Mouse (Mus musculus) forelimb bud, embryonic 11.5 days (tissue): ENCODE data around the gene Zbtb2.
"Not testable (repeated sequence)": the region's sequence is repeated elsewhere in the genome, so short reads cannot be mapped to it uniquely, and the experiment has no call there.

Source experiments
- DNase-seq: peaks from one replicate; pipeline ENCODE4 v3.0.0-alpha.2; 2012; ENCODE audit warnings: low read depth, low spot score

The Zbtb2 gene

DNA sequence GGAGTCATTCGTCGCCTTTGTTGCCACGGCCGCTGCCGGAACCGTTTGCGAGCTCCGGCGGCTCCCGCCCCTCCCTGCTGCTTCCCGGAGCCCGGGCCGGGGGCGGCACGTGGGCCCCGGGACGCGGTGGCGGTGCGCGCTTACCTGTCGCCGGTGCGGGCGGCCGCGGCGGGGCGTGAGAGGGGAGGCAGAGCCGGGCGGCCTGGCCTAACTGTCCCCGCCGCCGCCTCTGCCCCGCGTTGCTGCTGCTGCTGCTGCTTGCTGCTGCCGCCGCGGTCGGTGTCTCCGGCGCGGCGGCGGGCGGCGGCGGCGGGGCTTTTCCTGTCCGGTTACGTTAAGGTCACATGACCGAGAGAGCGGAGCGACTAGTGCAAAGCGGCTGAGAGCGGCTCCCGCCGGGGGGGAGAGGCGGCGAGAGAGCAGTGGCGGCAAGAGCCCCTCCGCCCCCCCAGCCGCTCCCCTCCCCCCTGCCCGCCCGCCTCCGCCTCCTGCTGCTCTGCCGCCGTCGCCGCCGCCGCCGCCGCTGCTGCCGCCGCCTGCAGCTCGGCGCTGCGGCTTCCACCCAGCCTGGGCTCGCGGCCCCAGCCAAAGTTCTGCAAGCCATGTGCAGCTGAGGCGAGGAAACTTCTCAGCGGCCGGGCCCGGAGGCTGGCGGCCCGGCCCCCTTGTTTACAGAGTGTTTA, at the start of gene Zbtb2:
Gene Zbtb2, minus strand, starts transcription at position 408 of the 683 bp plus-strand sequence.
- peak; percentile 51 for DNase-seq

DNA sequence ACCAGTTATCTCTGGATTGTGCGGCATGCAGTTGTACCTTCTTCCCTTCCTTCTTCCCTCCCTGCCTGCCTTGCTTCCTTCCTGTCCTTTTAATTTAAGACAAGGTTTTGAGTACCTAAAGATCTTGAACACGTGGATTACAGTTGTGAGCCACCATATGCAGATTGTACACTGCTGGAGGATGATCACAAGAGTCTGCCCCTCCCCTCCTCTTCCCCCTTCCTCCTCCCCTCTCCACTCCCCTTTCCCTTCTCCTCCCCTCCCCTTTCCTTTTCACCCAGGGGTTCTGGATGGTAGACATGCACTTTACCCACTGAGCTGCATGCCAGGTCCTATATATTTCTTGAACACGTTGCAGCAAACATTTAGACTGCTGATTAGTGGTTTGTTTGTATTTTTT, 47.5 kb upstream of the Zbtb2 start:
- no peak for DNase-seq

DNA sequence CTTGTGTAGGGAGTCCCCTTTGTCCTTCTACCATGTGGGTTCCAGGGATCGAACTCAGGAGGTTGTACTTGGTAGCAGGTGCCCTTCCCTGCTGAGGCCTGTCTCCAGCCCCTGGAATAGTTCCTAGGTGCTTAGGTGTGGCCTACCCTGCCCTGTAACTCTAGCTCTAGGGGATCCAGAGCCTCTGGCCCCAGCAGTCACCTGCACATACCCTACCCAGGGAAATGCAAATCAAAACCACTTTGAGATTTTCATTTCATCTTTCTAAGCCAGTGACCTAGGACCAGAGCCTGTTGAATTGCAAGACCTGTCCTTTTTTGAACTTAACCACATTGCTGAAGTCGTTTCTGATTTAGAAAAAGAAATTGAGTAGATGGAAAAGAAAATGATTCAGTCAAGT, 46.0 kb upstream of the Zbtb2 start:
- DNase-seq = not testable (repeated sequence)

DNA sequence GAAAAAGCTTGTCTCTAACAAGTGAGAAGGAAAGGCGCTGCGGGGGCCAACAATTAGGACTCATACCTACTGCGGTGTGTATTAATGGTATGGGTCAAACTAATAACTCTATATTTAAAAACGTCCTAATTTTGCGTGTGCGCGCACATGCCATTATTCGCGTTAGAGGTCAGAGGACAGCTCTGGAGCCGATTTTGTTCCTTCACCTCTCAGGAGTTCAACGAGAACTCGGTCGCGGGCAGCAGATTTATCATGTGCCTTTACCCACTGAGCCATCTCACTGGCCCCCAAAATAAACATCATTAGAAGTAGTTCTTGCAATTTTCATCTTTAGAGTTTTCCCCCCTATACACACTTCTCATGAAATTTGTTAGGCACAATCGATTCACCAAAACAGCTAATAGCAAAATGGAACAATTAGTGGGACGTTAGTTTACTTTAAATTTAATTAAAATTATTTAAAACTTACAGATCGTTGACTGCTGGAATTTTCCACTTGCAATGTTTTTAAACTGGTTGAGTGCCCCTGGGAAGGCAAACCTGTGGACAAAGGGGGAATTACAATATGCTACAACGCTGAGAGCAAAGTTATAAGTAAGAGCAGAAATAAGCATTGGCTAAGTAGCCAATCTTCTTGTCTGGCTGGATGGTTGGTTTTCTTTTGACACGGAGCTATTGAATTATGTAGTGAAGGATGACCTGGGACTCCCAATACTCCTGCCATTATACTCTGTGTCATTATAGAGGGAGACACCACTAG, 45.3 kb upstream of the Zbtb2 start:
- DNase-seq = peak; percentile 20

DNA sequence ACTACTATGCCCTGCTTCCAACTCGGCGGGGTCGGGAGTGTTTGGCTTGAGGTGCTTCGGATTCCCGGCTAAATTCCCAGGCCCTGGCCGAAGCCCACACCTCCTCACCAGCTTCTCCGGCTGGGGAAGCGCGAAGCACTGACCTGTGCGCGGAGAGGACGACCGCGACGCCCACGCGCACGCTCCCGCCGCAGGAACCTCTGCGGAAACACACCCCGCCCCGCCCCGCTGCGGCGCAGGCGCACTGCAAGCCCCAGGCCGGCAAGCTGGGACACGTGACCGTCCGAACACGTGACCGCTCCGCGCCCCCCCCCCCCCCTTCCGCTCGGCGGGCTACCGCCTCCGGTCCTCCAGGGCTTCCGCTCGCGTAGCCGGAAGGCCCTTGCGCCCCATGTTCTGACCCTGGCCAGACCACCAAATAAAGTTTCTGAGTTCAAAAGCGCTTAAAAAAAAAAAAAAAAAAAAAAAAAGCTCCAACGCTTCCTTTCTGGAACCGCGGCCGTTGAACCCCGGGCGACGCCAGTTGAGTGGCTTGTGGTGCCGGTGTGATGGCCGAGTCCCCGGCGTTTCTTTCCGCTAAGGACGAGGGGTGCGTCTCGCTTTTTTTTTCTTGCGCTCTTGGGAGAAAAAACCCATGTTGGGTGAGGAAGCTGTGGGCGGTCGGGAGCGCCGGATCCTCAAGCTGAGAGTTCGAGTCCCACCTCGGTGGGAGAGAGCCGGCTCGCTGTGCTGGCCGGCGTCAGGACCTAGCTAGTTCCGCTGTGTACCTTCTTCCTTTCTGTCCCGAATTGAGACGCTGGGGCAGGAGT, 44.4 kb upstream of the Zbtb2 start, which contains the start of the genes Rmnd1 and Armt1:
Gene Rmnd1, minus strand, starts transcription at position 266 of the 809 bp plus-strand sequence.
Gene Armt1, plus strand, starts transcription at position 345 of the 809 bp plus-strand sequence.
- peak; percentile 96 for DNase-seq

DNA sequence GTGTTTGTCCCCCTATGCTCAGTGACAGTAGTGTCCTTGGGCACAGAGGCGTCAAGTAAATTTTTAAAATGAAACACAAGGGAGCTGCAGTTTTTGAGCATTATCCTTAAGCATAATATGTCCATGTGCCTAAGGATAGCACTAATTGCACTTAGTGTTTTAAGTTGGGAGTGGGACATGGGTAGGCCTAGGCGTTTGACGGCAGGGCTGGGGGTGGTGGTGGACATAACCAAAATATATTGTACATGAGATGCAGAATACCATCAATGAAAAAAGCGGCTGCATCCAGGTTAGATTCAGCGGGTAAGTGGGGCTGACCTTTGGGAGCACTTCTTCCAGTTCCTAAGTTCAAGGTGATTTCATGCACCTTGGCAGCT, 43.8 kb upstream of the Zbtb2 start:
- no peak for DNase-seq

DNA sequence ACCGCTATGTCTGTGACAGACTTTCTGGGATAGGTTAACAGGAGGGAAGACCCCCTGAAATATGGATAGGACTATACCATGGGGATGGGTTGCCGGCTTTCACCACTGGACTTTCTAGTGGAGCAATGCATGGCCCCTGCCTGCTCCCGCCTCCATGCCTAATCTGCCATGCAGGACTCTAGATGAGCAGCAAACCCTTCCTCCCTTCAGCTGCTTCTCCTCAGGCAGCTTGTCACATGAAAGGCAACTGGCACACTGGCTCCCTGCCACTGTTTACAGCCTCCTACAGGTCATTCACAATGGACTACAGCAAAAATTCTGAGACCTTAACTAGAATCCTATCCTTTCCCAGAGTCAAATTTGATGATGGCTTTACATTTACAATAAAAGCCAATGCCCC, 42.9 kb upstream of the Zbtb2 start:
- DNase-seq = no peak

DNA sequence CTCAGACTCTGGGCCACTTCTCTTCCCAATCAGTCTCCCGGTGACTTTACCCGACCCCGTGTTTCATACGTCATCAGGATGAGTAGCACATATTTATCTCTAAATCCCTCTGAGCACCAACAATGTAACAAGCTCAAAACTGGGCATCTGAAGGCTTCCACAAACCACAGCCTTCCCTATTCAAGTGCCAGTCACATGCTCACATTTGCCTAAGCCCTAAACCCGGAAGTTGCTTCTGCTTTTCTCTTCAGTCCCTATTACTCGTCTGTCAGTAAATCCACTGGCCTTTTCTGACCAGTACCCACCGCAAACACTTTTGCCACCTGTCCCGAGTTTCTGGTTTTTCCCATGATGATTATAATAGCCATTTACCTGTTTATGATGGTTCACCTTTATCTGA, 42.5 kb upstream of the Zbtb2 start:
- no peak for DNase-seq

DNA sequence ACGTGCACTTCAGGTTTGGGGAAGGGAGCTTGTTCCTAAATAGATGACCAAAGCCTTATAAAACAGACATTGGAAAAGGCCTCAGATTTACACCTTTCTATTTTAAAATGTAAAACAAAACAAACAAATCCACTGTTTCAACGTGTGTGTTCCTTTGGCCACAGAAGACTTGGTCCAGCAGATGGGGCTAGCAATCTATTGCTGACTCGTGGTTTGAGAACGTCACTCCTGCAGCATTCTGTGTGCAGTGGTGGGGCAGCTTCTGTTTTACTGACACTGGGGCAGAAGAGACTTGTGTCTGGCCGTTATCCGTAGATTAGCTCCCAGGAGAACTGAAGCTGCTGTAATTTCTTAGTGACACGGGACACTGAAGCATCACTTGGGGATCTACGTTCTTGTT, 37.3 kb upstream of the Zbtb2 start:
- no peak for DNase-seq

DNA sequence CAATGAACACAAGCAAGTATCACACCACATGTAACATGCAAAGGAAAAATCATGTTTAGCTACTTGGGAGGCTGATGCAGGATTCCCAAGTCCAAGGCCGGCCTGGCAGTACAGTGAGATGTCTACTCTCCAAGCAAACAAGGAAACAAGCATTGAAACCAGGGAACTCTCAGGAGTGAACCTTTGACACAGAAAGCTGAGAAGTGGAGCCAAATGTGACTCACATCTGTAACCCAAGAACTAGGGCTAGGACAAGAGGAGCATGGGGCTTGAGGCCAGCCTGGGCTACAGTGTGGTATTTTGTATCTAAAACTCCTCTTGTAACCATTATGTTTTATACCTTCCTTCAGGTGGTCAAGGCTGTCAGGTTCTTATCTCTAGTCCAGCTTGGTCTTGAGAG, 19.3 kb upstream of the Zbtb2 start:
- DNase-seq = no peak

DNA sequence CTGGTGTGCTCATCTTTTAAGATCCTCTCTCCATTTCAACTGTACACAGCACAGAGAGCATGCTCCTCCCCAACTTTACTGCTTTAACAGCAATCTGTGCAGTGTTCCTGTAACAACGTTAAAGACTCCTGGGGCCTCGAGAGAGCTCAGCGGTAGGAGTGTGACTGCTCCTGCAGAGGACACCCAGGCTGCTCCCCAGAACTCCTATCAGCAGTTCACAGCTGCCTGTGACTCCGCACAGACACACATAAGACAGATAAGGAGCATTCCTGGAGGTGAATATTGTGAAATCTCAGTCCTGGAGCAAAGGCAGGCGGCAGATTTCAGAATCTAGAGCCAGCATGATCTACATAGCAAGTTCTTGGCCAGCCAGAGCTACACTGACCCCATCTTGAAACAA, 17.6 kb upstream of the Zbtb2 start:
- DNase-seq = no peak

DNA sequence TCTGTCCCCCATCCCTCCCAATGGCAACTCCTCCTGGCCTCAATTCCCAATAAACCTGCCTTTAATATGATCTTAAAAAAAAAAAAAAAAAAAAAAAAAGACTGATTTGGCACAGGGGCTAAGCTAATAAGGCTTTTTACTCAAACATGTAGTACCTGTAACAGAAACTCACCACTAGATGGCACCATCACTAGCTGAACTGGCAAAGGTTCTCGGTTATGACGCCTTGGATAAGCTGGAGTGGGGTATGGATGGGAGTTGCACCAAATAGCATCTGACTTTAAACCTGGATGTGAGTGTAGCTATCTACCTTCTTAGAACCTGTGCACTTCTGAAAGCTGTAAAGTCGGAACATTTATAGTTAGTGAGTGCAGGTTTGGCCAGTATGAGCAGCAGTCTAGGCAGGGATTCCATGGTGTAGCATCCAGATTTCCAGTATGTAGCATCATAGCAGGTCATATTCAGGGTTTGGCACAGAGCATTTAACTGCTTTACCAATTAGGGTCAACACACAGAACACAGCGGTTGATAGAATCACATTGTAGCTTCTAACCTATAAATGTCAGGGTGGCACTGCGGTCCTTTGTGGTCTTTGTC, 17.1 kb upstream of the Zbtb2 start:
- peak; percentile 76 for DNase-seq

DNA sequence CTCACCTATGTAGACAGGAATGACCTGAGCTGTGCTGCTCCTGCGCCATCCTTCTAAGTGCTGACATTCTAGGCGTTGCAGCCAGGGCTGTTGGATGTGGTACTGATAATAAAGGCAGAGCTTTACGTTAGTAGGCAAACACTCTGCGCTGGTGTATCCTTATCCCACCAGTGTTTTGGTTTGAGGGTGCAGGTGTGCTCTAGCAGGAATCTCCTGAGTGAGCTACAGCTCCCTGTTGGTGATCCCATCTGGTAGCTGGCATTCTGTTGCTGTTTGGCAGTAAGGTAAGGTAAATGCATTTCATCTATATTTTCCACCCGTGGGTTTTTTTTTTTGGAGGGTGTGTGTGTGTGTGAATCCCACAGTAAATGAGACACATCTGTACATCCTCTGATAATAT, 10.2 kb upstream of the Zbtb2 start:
- DNase-seq = no peak

DNA sequence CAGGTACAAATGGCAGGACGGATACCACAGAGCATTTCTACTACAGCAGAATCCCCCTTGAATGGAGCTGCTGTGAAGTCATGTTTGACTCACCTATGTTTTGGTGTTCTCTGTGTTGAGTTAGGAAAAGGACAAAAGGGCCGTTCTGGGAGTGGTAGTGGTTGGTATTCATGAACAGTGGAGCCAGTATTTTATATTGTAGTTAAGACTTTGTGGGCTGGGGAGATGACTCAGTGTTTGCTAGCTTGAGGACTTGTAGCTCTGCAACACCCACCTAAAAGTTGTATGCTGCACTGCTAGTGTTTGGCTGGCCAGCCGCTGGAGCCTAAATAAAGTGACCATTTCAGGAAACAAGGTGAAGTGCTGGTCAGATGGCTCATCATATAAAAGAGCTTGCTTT, 7.4 kb upstream of the Zbtb2 start:
- DNase-seq = no peak

DNA sequence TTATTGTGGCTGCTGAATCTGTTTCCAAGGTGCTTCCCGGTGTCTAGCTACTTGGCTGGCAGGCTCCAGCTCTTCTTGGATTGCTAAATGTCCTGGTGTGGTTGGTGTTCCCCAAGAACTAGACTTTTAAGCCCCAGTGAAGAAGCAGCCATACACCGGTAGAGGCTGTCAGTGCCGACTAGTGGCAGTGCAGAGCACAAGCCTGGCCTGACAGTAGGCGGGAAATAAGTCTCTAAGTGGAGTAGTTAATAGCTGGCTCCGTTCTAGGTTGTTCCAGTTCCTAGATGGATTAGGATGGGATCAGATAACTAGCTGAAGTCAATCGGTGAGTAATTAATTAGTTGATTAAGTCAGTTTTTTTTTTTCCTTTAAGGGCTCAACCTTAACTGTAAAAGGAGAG, 3.9 kb upstream of the Zbtb2 start:
- no peak for DNase-seq

DNA sequence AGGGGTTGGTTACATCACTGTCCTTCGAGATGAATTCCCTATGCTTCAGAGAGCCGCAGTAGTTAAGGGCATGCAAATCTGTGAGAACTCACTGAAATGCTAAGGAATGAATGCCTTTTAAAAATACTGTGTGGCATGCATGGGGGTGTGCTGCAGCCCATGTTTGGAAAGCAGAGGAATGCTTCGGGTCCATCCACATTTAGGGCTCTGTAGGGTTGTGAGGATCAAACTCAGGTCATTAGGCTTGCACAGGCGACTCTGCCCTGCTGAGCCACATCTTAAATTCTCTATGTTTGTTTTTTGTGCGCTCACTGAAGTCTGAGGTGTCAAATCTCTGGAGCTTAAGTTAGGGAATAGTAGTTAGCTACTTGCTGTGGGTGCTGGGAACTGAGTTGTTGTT, 3.2 kb upstream of the Zbtb2 start:
- DNase-seq = no peak

DNA sequence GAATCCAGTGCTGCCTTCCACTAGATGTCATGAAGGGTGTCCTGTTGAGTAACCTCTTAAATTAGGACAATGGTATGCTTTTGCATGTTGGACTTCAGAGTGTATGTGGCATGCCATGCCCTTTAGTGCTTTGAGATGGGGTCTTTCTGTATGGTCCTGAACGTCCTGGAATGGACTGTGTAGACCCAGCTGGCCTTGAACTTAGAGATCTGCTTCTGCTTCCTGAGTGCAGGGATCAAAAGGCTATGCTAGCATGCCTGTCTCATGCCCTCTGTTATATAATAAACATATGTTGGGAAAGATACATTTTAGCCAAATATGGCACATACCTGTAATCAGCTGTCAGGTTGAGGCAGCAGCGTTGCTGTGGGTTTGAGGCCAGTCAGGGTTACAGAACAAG, 2.6 kb upstream of the Zbtb2 start:
- DNase-seq = no peak

DNA sequence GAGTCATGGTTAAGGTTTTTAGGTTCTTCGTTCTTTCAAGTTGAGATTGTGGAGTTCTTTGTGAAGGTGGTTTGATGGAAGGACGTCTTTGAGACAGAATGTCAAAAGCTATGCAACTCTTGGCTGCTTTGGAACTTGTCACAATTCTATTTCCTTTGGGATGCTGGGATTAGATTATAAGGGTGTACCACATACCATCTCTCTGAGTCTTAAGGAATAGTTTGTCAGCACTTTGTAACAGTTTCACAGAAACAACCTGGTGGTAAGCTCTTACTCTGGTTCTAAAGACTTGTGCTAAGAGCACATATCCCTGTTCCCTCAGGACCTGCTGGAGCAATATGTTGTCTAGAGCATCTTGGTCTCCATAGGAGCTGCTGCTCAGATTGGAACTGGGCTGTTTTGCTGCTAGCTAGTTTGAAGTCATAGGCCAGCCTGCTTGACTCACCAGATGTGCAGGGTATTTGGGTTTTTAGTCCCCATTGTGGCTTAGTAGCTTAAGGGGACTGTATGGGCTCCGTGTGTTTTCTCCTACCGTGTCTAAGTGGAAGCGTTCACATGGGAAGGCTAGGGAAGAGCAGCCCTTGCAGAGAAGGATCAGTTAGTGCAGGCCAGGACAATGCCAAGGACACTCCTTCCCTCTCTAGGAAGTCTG, 1.7 kb upstream of the Zbtb2 start:
- no peak for DNase-seq

DNA sequence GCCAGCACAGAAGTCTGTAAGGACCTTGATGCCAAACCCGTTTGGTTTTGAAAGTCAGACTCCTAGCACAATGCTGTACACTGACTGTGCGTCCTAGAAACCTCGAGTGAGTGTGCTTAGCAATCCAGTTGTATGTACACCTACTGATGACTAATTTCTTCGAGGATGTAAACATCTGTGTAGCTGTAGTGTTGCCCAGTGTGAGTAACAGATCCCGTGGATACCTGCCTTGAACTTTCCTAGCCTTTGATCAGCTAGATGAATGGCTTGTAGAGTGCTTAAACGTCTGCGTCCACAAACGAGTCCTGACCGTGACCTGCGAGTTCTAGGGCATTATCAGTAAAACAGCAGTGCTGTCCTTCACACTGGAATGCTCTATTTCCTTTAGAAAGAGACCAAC, 1.1 kb upstream of the Zbtb2 start:
- DNase-seq = no peak

DNA sequence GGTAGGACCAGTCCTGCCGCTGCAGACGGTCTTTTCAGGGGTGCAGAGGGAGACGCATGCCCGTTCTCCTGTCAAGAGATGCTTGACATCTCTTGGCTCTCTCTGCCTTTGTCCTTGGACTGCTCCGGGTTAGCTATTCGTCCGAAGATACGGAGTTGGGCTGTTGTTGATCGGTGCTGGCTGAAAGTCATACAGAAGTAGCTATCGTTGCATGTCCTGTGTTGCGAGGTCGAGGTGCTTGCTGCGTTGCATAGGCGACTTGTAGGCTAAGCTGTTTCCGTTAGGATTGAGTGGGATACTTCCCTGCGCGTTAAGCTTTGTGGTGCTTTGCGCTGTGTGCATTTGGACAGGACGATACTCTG, 457 bp upstream of the Zbtb2 start:
- peak; percentile 16 for DNase-seq
